Mouse (Mus musculus) spleen, postnatal 10 days (tissue): ENCODE data around the gene Prss8.
A peak's percentile ranks its signal among the peaks of the same experiment; 100 is the strongest.

Experiments
- DNase-seq, 2 experiments: peaks; one replicate each; pipeline ENCODE4 v3.0.0; 2021 to 2022; ENCODE audit warnings: low spot score in 2 of 2

Gene Prss8

GRCm38 (mm10) chr7:127928596-127928995 lies 1.3 kb downstream of the Prss8 start:
- no peak for DNase-seq

GRCm38 (mm10) chr7:127927726-127928125 lies 2.2 kb downstream of the Prss8 start:
- no peak for DNase-seq

- DNase-seq = no peak
Observed at GRCm38 (mm10) chr7:127926846-127927245, 3.1 kb downstream of the Prss8 start.

GRCm38 (mm10) chr7:127926066-127926465 lies 3.8 kb downstream of the Prss8 start:
- DNase-seq = no peak

- no peak for DNase-seq
Observed at GRCm38 (mm10) chr7:127925252-127925651, 4.7 kb downstream of the Prss8 start.

GRCm38 (mm10) chr7:127923714-127924113 lies 6.2 kb downstream of the Prss8 start:
- DNase-seq = no peak

GRCm38 (mm10) chr7:127922451-127923275 lies 7.2 kb downstream of the Prss8 start:
- no peak for DNase-seq

GRCm38 (mm10) chr7:127921516-127921915 lies 8.4 kb downstream of the Prss8 start:
- DNase-seq = peak in 1 of 2 experiments; percentile 62

GRCm38 (mm10) chr7:127919290-127919689 lies 10.6 kb downstream of the Prss8 start:
- DNase-seq = peak in 1 of 2 experiments; percentile 70

GRCm38 (mm10) chr7:127918203-127918602 lies 11.7 kb downstream of the Prss8 start:
- peak; percentile 63 to 81 for DNase-seq

- no peak for DNase-seq
Observed at GRCm38 (mm10) chr7:127915293-127915692, 14.6 kb downstream of the Prss8 start.

GRCm38 (mm10) chr7:127912938-127913337 lies 17.0 kb downstream of the Prss8 start:
- no peak for DNase-seq

- peak; percentile 81 to 90 for DNase-seq
Observed at GRCm38 (mm10) chr7:127912190-127912871, 17.6 kb downstream of the Prss8 start, which contains the start of gene Kat8. Gene Kat8 (plus strand): TSS chr7:127912516.

GRCm38 (mm10) chr7:127908656-127909055 lies 21.2 kb downstream of the Prss8 start:
- DNase-seq = no peak

GRCm38 (mm10) chr7:127907939-127908338 lies 22.0 kb downstream of the Prss8 start:
- DNase-seq = no peak

- peak; percentile 65 to 82 for DNase-seq
Observed at GRCm38 (mm10) chr7:127903971-127904796, 25.7 kb downstream of the Prss8 start, which contains the start of gene Bckdk. Gene Bckdk (plus strand): TSS chr7:127904082.

- DNase-seq = no peak
Observed at GRCm38 (mm10) chr7:127901772-127902171, 28.1 kb downstream of the Prss8 start.

GRCm38 (mm10) chr7:127899997-127900396 lies 29.9 kb downstream of the Prss8 start:
- DNase-seq = no peak

- DNase-seq = peak in 1 of 2 experiments; percentile 57
Observed at GRCm38 (mm10) chr7:127898179-127898956, 31.5 kb downstream of the Prss8 start.

- no peak for DNase-seq
Observed at GRCm38 (mm10) chr7:127897542-127897941, 32.4 kb downstream of the Prss8 start.

- DNase-seq = peak; percentile 75 to 90
Observed at GRCm38 (mm10) chr7:127896384-127896783, 33.5 kb downstream of the Prss8 start.
